Mouse (Mus musculus) E14TG2a.4 (cell line): ENCODE data around the gene Capn9.

ENCODE experiments used
- CTCF ChIP-seq: conservative IDR thresholded peaks from 2 replicates; pipeline ENCODE4 v1.5.1; 2014; ENCODE audit warnings: low read length
- POU5F1 ChIP-seq: IDR thresholded peaks from 2 replicates; pipeline ENCODE4 v1.6.1; 2014; ENCODE audit warnings: low read length, borderline replicate concordance

DNA sequence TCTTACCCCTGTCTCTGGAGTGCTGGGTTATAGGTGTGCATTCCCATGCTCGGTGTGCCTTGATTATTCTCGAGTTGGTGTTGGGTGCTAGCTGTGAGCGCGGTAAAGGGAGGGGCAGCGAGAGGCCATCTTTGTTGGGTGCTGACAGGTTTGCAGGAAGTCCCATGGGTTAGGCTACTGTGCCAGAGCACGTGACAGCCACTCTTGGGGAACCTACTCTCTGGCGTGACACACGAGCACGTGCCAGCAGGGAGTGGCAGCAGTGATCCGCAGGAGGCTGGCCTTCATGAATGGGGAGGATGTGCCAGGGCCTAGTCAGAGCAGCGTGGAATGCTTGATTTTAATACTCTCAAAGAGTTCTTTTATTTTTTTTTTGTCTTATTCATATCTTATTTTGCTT is 49.6 kb upstream of the Capn9 start:
- TF ChIP-seq CTCF (no peak), POU5F1 (no peak)
